Mouse (Mus musculus): Measurements from ENCODE around the gene Nrcam.

Nrcam gene

GRCm38 (mm10) chr12:44524621-44525565 lies 196.2 kb downstream of the Nrcam start:
- no peak for DNase-seq

GRCm38 (mm10) chr12:44528391-44529016 lies 199.8 kb downstream of the Nrcam start:
- DNase-seq, result no peak

GRCm38 (mm10) chr12:44532337-44533113 lies 203.8 kb downstream of the Nrcam start:
- DNase-seq, result no peak

GRCm38 (mm10) chr12:44534100-44534633 lies 205.5 kb downstream of the Nrcam start:
- DNase-seq, result no peak

- no peak for DNase-seq
These were observed 206.9 kb downstream of the Nrcam start for GRCm38 (mm10) chr12:44535623-44536022.

- DNase-seq, result peak; percentile 21
These were observed 219.2 kb downstream of the Nrcam start for GRCm38 (mm10) chr12:44547721-44548369.

GRCm38 (mm10) chr12:44548465-44548864 lies 219.8 kb downstream of the Nrcam start:
- no peak for DNase-seq

GRCm38 (mm10) chr12:44551614-44552013 lies 222.9 kb downstream of the Nrcam start:
- no peak for DNase-seq

- no peak for DNase-seq
These were observed 225.4 kb downstream of the Nrcam start for GRCm38 (mm10) chr12:44554051-44554450.

GRCm38 (mm10) chr12:44554808-44555207 lies 226.1 kb downstream of the Nrcam start:
- no peak for DNase-seq

- no peak for DNase-seq
These were observed 231.3 kb downstream of the Nrcam start for GRCm38 (mm10) chr12:44560002-44560401.

- no peak for DNase-seq
These were observed 241.4 kb downstream of the Nrcam start for GRCm38 (mm10) chr12:44570070-44570469.

GRCm38 (mm10) chr12:44572664-44573063 lies 244.0 kb downstream of the Nrcam start:
- DNase-seq, result no peak

- DNase-seq, result no peak
These were observed 245.5 kb downstream of the Nrcam start for GRCm38 (mm10) chr12:44574167-44574566.

- peak; percentile 27 for DNase-seq
These were observed 272.9 kb downstream of the Nrcam start for GRCm38 (mm10) chr12:44601410-44602149.

- no peak for DNase-seq
These were observed 273.7 kb downstream of the Nrcam start for GRCm38 (mm10) chr12:44602269-44602957.

- DNase-seq, result no peak
These were observed 274.3 kb downstream of the Nrcam start for GRCm38 (mm10) chr12:44602958-44603331.

GRCm38 (mm10) chr12:44617001-44617421 lies 288.3 kb downstream of the Nrcam start:
- DNase-seq, result no peak

- DNase-seq, result no peak
These were observed 288.8 kb downstream of the Nrcam start for GRCm38 (mm10) chr12:44617488-44617887.

- no peak for DNase-seq
These were observed 310.7 kb downstream of the Nrcam start for GRCm38 (mm10) chr12:44639341-44639921.

GRCm38 (mm10) chr12:44640579-44640978 lies 311.9 kb downstream of the Nrcam start:
- DNase-seq, result no peak

All from thymus, postnatal 25 days (tissue).